Mouse (Mus musculus): ENCODE measurements around the gene Polr1b. TPM values are rescaled to one million over a fixed set of nuclear protein-coding genes. Genes with fewer than 3 reads are reported as not detected.

Polr1b gene
- total RNA-seq (2015; ENCODE audit: low replicate concordance) (2.1 and 2.5 TPM in 2 replicates), total RNA-seq (2017; ENCODE audit: low replicate concordance) (2.8 and 5.7 TPM in 2 replicates)

DNA sequence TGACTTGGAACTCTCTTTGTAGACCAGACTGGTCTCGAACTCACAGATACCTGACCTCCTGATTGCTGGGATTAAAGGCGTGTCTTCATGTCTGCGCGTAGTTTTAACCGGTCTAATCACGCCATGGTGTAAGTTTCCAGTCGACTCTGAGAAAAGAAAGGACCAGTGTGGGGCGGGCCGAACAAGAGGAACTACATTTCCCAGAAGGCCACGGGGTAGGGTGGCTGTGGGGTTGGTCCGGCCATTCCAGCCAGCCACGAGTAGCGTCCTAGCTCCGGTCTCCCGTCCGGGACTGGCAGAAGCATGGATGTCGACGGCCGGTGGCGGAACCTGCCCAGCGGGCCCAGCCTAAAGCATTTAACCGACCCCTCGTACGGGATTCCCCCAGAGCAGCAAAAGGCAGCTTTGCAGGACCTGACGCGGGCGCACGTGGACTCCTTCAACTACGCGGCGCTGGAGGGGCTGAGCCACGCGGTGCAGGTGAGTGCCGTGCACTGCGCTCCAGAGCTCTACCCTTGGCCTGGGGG is at the start of gene Polr1b:
Gene Polr1b (plus strand): TSS at position 212 of the 527 bp plus-strand sequence.
- ATAC-seq (replicated peaks; ENCODE audit: low FRiP score, poor library complexity, severe bottlenecking), result peak; percentile 99

DNA sequence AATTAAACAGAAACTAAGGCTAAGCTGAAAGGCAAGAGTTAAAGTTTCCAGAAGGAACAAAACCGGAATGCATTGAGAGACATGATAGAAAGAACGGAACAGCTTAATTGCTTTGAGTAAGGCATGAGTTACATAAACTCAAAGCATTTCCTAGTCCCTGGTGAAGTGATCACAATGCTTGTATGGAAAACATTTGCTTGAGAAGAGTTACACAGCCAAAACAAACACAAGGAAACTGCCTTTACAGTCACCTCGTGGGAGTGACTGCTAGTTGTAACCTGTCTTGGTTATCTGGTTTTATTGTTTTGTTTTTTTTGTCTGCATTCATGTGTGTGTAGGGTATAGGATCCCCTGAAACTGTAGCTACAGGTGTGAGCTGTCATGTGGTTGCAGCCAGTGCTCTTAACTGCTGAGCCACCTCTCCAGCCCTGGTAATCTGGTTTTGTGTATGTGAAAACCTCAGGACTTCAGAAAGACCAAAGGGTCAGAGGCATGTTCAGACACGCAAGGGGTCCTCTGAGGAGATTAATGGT is 48.3 kb upstream of the Polr1b start:
- ATAC-seq (replicated peaks; ENCODE audit: low FRiP score, poor library complexity, severe bottlenecking), result no peak

DNA sequence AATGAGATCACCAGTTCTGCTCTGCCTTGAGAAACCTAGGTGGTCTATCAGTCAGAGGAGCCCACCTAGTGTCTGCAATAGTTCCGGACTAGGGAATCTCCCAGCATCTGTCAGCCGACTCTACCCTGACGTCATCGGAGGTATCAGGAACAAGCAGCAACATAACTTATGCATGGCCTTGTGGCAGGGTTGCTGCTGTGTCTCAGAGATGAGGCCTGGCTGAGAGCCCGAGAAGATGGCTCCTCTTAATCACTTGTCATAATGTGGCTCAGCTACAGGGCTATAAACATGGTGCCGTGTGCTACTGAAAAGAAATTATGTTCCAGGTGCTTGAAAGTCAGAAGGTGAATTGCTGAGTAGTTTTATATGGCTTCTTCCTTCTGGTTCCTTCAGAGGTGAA is 45.1 kb upstream of the Polr1b start:
- no peak for ATAC-seq (replicated peaks; ENCODE audit: low FRiP score, poor library complexity, severe bottlenecking)

DNA sequence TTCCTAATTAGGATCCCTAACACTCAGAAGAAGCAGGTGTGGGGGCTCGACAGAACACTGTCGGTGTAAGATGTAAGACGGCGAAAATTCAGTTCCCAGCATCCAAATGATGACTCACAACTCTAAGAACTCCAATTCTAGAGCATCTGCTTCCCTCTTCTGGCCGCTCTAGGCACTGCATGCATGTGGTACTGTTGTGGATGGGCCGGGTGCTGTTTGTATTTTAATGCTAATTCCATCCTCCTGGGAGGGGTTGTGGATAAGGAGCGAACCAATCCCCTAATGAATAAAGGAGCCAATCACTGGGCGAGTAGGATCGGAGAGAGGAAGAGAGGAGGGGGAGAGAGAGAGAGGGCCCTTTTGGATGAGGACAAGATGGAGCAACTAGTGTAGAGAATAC is 44.2 kb upstream of the Polr1b start:
- no peak for ATAC-seq (replicated peaks; ENCODE audit: low FRiP score, poor library complexity, severe bottlenecking)

DNA sequence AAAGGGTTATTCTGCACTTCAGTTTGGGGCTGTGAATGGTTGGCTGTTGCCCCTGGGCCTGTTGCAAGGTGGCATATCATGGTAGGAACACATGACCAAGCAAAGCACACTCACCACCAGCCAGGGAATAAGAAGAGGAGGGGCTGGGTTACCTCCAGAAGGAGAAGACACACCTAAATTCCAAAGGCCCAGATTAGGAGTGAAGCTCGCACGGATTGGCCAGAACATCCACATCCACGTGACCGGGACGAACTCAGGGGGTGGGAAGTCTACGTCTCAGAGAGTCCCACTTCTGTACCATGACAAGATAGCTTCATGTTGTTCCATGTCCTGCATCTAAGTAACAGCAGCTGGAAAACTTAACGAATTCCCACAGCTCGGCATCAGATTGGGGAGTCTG is 43.5 kb upstream of the Polr1b start:
- ATAC-seq (replicated peaks; ENCODE audit: low FRiP score, poor library complexity, severe bottlenecking), result no peak

DNA sequence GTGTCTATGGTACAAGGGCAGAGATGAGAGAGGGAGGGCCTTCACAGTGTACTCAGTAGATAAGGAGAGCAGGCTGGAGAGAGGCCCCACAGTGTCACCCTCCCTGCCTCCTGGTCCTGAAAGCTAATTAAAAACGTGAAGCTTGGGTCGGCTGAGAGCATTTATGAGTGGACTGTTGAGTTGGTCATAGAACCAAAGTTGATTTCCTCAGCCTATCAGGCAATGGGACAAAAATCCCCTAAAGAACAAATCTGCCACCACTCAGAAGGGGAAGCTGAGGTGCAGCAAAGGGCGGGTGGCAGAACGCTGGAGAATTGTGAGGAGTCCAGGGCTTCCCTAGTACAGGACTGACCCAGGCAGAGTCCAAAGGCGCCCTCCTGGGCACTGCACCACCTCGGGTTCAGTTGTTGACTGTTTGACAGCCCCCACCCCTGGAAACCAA is 42.9 kb upstream of the Polr1b start:
- ATAC-seq (replicated peaks; ENCODE audit: low FRiP score, poor library complexity, severe bottlenecking), result no peak

DNA sequence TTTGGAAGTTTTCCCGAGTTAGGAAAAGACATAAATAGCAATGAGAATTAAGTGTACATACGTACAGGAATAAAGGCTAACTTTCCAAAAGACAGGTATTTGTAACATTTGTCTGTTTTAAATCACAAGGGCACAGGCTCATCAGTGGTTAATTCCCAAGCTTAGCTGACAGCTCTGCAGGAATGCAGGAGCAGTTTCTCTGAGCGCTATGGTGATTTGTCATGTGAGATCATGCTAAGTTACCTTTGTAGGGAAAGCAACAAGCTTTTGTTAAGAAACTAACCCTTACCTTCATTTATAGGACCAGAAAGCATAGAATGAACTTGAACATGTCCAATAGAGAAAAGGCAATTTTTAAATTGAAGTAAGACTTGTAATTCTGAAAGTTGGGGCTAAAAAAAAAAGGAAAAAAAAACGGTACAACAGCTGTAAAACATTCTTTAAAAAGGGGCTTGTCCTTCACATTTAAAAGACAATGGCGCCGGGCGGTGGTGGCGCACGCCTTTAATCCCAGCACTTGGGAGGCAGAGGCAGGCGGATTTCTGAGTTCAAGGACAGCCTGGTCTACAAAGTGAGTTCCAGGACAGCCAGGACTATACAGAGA is 39.2 kb upstream of the Polr1b start:
- ATAC-seq (replicated peaks; ENCODE audit: low FRiP score, poor library complexity, severe bottlenecking), result no peak

DNA sequence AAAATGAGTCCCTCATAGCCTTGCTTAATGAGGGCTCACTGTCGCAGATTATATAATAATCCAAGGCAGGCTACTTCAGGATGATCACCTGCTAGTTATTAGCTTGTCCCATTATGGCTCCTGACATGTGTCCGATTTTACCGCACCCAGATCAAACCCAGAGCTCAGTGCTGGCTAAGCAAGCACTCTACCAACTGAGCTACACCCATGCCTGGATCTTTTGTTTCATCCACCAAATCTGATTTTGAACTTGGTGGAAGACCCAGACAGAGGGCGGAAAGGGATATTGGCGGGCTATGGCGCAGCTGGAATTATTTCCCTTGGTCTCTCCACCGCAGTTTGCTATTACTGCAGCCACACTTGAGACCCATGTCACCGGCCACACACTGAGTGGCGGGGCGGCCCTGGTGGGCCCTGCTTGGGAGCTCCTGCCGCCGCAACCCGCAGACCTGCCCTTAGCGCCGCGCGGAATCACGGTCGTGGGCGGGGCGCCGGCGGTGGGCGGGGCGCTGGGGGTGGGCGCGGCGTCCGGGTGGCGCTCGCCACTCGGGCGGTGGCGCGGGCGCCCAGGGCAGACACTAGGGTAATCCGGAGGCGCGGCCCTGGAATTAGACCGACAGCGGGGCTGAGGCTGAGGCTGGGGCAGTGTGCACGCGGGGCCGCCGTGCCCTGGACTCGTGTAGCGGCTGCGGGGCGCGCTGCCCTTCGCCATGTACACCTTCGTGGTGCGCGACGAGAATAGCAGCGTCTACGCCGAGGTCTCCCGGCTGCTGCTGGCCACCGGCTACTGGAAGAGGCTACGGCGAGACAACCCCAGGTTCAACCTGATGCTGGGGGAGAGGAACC is 35.1 kb upstream of the Polr1b start, which contains the start of gene Ttl:
Gene Ttl (plus strand): TSS at position 506 of the 846 bp plus-strand sequence.
- ATAC-seq (replicated peaks; ENCODE audit: low FRiP score, poor library complexity, severe bottlenecking), result peak; percentile 78

DNA sequence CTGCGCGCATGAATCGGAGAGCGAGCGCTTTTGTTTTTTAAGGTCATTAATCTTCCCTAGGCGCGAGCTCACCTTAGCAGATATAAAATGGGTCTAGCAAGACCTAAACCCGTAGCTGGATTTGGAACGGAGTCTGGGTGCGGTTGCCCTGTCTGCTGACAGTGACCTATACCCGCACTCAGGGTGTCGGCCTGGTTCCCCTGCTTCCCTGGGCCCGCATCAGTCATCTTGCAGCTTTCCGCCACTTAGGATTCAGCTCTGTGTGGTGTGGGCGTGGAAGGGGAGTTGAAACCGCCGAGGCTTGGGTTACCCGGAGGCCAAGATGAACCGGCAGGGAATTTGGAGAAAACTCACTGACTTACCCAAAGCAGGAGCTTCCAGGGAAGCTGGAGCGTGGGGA is 34.5 kb upstream of the Polr1b start:
- ATAC-seq (replicated peaks; ENCODE audit: low FRiP score, poor library complexity, severe bottlenecking), result 0 out of 2 replicates have a peak, but pooled peaks have one; percentile 21

DNA sequence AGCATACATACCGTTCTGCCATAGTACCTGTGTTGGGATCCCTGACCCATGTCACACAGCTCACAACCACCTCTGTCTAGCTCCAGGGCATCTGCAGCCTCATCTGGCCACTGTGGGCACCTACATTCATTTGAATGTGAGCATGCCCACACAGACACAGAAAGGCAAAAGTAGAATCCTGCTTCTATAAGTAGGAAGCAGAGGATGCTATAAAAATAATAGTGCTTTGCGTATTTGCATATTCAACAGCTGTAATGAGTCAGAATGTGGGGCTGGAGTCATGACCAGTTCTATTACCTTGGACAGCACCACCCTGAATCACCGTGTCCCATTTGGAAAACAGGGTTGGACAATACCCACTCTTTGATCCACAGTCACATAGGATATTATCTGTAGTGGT is 30.5 kb upstream of the Polr1b start:
- ATAC-seq (replicated peaks; ENCODE audit: low FRiP score, poor library complexity, severe bottlenecking), result no peak

DNA sequence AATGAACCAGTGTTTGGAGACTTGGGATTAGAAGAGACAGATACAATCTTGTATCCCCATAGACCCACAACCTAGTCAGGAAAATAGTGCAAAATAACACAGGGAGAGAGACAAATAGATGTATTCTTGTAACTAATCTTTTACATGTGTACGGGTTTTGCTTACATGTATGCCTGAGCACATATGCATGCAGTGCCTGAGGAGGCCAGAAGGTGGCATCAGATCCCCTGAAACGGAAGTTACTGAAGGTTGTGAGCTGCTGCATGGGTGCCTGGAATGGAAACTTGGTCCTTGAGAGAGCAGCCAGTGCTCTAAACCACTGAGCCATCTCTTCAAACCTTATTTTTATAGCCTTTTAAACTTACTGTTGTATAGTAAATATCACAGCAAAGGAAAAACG is 22.5 kb upstream of the Polr1b start:
- ATAC-seq (replicated peaks; ENCODE audit: low FRiP score, poor library complexity, severe bottlenecking), result 0 out of 2 replicates have a peak, but pooled peaks have one; percentile 48

DNA sequence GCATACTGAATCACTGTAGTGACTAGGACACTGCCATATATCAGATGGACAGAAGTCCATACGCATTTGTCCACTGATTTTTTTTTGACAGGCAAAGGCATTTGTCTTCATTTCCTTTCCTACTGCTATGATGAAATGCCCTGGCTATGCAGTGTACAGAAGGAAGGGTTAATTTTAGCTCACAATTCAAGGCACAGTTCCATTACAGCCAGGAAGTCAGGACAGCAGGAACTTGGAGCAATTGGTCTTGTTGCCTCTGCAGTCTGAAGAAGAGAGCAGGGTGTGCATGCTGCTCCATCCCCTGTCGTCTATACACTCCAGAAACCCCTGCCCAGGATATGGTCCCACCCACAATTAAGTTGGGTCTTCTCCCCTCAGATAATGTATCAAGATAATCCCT is 21.6 kb upstream of the Polr1b start:
- no peak for ATAC-seq (replicated peaks; ENCODE audit: low FRiP score, poor library complexity, severe bottlenecking)

DNA sequence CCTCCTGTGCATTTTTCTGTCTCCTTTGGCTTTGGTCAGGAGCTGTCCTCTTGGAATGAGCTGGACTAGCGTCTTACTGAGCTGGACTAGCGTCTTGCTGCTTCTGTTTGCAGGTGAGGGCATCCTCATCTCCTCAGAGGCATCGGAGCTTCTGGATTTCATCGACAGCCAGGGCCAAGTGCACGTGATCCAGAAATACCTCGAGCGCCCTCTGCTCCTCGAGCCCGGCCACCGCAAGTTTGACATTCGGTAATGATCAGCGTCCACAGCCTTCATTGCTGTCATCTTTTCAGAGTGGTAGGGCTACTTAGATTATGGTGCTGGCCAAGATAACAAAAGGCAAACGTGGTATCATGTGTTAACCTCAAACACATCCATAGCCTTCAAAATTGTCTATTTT is 19.7 kb upstream of the Polr1b start:
- ATAC-seq (replicated peaks; ENCODE audit: low FRiP score, poor library complexity, severe bottlenecking), result no peak

DNA sequence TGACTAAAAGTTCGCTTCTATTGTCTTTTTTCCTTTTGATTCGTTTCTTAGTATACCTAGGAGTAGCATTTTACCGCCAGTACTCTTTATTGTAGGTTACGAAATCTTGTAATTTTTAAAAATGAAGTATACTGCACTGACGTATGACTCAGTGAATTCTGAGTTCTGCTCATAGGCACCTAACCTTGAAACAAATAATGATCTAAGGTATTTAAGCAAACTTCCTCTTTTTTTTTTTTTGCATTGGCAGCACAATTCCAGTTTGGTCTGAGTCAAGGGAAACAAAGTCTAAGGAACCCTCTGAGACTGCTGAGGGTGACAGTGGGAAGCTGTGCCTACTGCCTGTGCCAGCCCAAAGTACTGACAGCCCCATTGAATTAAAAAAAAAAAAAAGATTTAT is 17.3 kb upstream of the Polr1b start:
- no peak for ATAC-seq (replicated peaks; ENCODE audit: low FRiP score, poor library complexity, severe bottlenecking)

DNA sequence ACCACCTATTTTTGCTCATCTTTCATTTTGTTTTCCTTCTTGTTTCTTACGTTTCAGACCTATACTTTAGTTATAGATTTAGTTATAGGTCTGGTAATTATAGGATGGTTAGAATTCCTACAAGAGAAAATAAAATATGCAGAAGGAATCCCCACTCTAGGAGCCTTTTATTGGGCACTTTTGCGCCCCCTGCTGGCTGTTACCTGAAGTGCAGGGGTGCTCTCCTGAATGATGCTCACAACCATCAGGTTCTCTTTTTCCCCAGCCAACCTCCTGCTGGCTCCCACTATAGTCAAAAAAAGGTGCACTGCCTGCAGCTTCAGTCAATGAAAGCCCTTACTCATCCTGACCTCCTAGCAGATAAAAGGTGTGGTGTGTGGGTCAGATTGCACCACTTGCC is 15.8 kb upstream of the Polr1b start:
- ATAC-seq (replicated peaks; ENCODE audit: low FRiP score, poor library complexity, severe bottlenecking), result no peak; the same call in 1 of the 2 replicates

DNA sequence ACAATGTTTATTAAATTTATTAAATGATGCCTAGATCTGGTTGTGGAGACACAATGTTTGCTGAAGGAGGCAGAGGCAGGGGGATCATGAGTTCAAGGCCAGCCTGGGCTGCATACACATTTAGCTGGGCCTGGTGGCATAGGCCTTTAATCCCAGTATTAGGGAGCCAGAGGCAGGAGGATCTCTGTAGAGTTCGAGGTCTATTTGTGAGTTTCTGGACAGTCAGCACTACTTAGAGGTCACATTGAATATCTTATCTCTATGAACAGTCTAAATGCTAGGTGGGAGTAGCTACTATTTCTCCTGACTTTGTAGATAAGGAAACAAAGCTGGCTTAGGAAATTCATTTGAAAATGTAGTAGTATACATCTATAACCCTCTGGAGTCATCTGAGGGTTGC is 13.3 kb upstream of the Polr1b start:
- no peak for ATAC-seq (replicated peaks; ENCODE audit: low FRiP score, poor library complexity, severe bottlenecking)

DNA sequence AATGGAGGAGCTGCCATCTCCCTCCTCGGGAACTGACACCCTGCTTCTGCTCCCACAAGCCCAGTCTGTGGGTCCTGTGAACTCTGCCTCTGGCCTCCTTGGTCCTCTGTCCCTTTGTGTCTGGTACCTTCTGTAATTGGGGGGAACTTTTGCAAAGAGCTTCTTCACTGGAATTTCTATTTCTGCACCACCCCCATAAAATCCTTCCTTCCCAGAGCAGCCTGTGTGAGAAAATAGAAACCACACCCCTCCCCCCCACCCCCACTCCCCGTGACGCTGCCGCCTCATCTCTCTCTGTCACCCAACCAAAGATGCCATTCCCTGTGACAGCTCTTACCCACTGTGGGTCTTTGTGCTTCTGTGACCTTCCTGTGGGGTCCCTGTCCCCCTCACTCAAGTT is 10.4 kb upstream of the Polr1b start:
- no peak for ATAC-seq (replicated peaks; ENCODE audit: low FRiP score, poor library complexity, severe bottlenecking)

DNA sequence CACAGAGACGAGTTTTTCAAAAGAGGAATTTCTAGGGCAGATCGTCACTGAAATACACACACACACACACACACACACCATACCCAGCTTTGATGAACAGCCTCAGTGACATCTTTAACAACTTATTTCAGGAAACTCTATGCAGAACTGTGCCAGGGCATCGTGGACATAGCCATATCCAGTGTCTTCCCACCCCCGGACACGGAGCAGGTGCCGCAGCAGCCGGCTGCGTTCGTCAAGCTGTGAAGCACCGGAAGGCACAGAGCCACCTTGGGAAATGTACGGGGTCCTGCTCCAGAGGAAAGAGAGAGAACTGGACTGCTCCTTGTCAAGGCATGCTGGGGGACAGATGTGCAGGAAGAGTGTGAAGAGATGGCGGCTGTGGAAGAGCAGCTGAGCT is 8.0 kb upstream of the Polr1b start:
- ATAC-seq (replicated peaks; ENCODE audit: low FRiP score, poor library complexity, severe bottlenecking), result no peak

DNA sequence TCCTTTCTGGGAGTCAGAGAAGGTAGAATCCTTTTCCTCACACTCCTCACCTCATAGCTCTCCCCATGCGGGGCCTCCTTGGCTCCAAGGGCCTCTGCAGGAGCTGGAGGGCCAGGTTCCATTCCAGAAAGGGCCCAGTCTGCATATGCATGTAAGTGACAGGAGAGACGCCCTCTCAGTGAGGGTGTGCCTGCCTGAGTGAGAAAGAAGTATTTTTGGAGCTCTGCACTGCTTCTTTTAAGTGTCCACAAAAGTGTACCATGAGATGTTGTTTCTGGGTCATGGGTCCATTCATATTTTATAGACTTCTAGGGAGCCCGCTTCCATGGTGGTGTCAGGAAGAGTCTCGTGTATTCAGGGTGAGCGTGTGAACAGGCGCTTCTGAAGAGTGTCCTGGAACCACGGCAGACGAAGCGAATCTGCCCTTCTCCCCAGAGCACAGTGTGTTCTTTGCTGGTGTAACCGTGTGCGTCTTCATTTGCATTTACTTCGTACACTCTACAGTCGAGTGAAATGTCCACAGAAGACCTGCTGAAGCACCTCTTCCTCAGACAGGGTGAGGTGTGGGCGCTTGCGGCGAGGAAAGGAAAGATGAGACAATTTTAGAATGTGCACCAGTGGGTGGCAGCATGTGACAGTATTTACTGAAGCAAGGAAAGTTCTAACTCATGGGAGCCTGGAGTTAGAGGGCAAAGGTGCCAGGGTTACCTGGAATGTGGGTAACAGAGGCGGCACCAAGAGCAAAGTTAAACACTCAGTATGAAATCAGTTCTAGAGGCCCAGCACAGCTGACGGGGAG is 6.7 kb upstream of the Polr1b start:
- no peak for ATAC-seq (replicated peaks; ENCODE audit: low FRiP score, poor library complexity, severe bottlenecking)

DNA sequence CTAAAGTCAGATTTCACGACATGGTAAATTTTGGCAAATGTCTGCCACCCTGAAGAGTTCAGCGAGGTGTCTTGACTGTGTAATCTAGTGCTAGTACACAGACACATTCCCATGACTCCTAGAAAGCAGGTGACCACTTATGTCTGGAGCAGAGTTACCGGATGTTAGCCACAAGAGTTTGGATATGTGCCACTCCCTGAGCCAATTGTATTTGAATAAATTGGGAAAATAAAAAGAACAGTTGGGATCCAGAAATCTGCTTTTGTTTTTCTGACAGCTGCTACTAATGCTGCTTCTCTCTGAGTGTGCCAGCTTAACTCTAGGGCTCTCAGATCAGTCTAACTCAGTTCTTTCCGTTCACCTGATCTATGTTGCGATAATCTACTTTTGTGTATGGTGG is 12.1 kb downstream of the Polr1b start:
- ATAC-seq (replicated peaks; ENCODE audit: low FRiP score, poor library complexity, severe bottlenecking), result no peak

Measured in erythroid progenitor cell, adult 5-6 weeks (primary cell).